Mouse (Mus musculus): ENCODE data around the gene Zranb1.
A peak's percentile ranks its signal among the peaks of the same experiment; 100 is the strongest.

GRCm38 (mm10) chr7:132994120-132994519 is 63.2 kb downstream of the Zranb1 start:
- TF ChIP-seq CTCF (IDR thresholded peaks at IDR 0.05; ENCODE audit: borderline replicate concordance, insufficient read depth, low read depth, low read length) = peak; percentile 49; the same call in 1 of the 2 replicates
- no peak for TF ChIP-seq POLR2A (IDR thresholded peaks at IDR 0.05; ENCODE audit: borderline replicate concordance, insufficient read depth, low read length)
